Mouse (Mus musculus): ENCODE measurements around the gene Incenp. TPM values are rescaled to one million over a fixed set of nuclear protein-coding genes. Genes with fewer than 3 reads are reported as not detected.
"Not testable (repeated sequence)": the region's sequence is repeated elsewhere in the genome, so short reads cannot be mapped to it uniquely, and the experiment has no call there.

Gene Incenp
- polyA plus RNA-seq, 1 experiment from 2014 or later: 40.6 TPM

DNA sequence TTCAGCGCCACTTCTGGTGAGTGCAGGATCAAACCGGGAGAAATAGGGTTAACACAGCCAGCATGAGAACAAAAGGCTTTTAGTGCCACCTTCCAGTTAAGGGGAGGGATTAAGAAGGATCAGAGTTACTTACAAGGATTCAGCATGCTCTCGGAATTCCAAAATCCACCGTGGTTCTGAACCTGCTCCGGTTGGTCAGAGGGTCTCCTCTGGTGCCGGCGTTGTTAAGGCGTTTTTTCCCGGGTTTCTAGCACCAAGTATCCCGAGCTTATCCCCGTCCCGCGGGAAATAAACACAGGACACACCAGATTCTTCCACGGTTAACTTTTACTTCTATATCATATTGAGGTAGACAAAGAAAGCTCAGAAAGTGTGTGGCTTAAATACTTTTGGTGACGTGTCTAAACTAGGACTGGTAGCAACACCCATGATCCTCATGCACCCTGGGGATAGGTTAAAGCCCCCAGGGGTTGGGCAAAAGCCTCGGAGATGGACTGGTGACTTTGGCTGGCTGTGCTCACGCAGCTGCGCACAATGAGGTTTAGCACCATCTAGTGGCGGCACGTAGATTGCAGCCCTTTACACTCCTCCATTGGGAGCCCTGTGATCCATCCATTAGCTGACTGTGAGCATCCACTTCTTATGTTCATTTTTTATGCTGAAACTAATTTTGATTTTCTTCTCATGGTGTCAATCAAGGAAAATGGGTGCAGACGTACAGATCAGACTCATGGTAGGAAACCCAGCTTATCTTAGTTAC lies 62.6 kb downstream of the Incenp start:
- not testable (repeated sequence) for H3K36me3 ChIP-seq (ENCODE audit: insufficient read depth, low read length); H3K9me3 ChIP-seq (replicated peaks; ENCODE audit: low read length); H3K4me1 ChIP-seq (replicated peaks; ENCODE audit: insufficient read depth, low read length); H3K9ac ChIP-seq (ENCODE audit: low read depth, low read length); H3K27me3 ChIP-seq (ENCODE audit: insufficient read depth, low read length)
- DNase-seq (ENCODE audit: low spot score) (peak; percentile 12), ATAC-seq (replicated peaks; ENCODE audit: low FRiP score, low read depth) (peak; percentile 87)
- TF ChIP-seq CTCF (IDR thresholded peaks at IDR 0.05; ENCODE audit: low read depth): peak; percentile 60
- Histone ChIP-seq H3K4me3 (replicated peaks; ENCODE audit: low read depth, low read length) (0 out of 2 replicates have a peak overlapping the region, but pooled peaks have one; percentile 13), H3K4me2 (ENCODE audit: low read length) (peak overlapping the region; percentile 36; the same call in 1 of the 2 replicates), H3K27ac (0 out of 2 replicates have a peak overlapping the region, but pooled peaks have one; percentile 50)
- 17% methylated on average over 18 of the region's 21 CpGs for WGBS

Small RNA genes within 50 kb of the gene (microRNA-seq; reads per million reads assigned to microRNA genes)
- gene Gm22369: not detected
- not detected for gene Gm24484

Other genes with a start within 250 kb of the Incenp start
- gene Scgb2a2, start 52.0 kb downstream of the Incenp start, polyA plus RNA-seq (2015; fragmentation: Nextera tagmentation; extraction: Ambion mirVana): not detected in 2 replicates
- 2,883 and 2,906 TPM in 2 replicates for gene Fth1, start 81.0 kb upstream of the Incenp start, polyA plus RNA-seq (2015; fragmentation: Nextera tagmentation; extraction: Ambion mirVana)
- gene Best1, start 102.1 kb upstream of the Incenp start, polyA plus RNA-seq (2015; fragmentation: Nextera tagmentation; extraction: Ambion mirVana): 1.8 and 3.3 TPM in 2 replicates
- gene Rab3il1, start 102.1 kb upstream of the Incenp start, polyA plus RNA-seq (2015; fragmentation: Nextera tagmentation; extraction: Ambion mirVana): 30.6 and 31.5 TPM in 2 replicates
- gene Fads3, start 142.0 kb upstream of the Incenp start, polyA plus RNA-seq (2015; fragmentation: Nextera tagmentation; extraction: Ambion mirVana): 35.0 and 37.4 TPM in 2 replicates
- gene Fads2, start 202.2 kb upstream of the Incenp start, polyA plus RNA-seq (2015; fragmentation: Nextera tagmentation; extraction: Ambion mirVana): 37.1 and 38.2 TPM in 2 replicates